Mouse (Mus musculus) hindbrain, embryonic 14.5 days (tissue): ENCODE measurements around the gene Wnt7b. TPM values are rescaled to one million over a fixed set of nuclear protein-coding genes. Genes with fewer than 3 reads are reported as not detected.

ENCODE experiments used
- ATAC-seq: fragments of 200-750 bp; cut with Nextera tagmentation; 2 replicates; pipeline ENCODE4 v1.8.0; 2017; ENCODE audit warnings: moderate number of reproducible peaks, mild to moderate bottlenecking, moderate TSS enrichment, moderate library complexity; ENCODE audit not compliant: low FRiP score
- DNase-seq: peaks from one replicate; pipeline ENCODE4 v3.0.0-alpha.2; 2015; ENCODE audit warnings: low spot score
- H3K27ac ChIP-seq: fragments of 300-500 bp; sonication (generic); 2 replicates; pipeline ENCODE4 v1.5.1; 2014; ENCODE audit warnings: mild to moderate bottlenecking, moderate library complexity
- H3K27me3 ChIP-seq: fragments of 300-500 bp; sonication (generic); 2 replicates; pipeline ENCODE4 v1.6.1; 2014; ENCODE audit warnings: mild to moderate bottlenecking, low read length, mixed read lengths; ENCODE audit not compliant: control insufficient read depth, insufficient read depth
- H3K36me3 ChIP-seq: fragments of 300-500 bp; sonication (generic); replicated peaks from 2 replicates; pipeline ENCODE4 v1.6.1; 2014; ENCODE audit not compliant: control insufficient read depth, insufficient read depth
- H3K4me1 ChIP-seq: fragments of 300-500 bp; sonication (generic); replicated peaks from 2 replicates; pipeline ENCODE4 v1.6.1; 2014; ENCODE audit warnings: antibody characterized with exemption, low read length, mixed read lengths; ENCODE audit not compliant: control insufficient read depth, insufficient read depth
- H3K4me2 ChIP-seq: fragments of 300-500 bp; sonication (generic); replicated peaks from 2 replicates; pipeline ENCODE4 v1.6.1; 2014; ENCODE audit warnings: mild to moderate bottlenecking, moderate library complexity
- H3K4me3 ChIP-seq: fragments of 300-500 bp; sonication (generic); replicated peaks from 2 replicates; pipeline ENCODE4 v1.5.1; 2014; ENCODE audit warnings: mild to moderate bottlenecking, low read length
- H3K9ac ChIP-seq: fragments of 300-500 bp; sonication (generic); 2 replicates; pipeline ENCODE4 v1.6.1; 2014
- H3K9me3 ChIP-seq: fragments of 300-500 bp; sonication (generic); 2 replicates; pipeline ENCODE4 v1.6.1; 2016; ENCODE audit warnings: low read length; ENCODE audit not compliant: control insufficient read depth
- WGBS: fragments of 180-500 bp; shearing (Covaris S2); extraction: QIAGEN DNeasy Blood & Tissue Kit; methylation state at CpG from one replicate; pipeline ENCODE4 v1.1.7; 2014; 5-methylcytosine and 5-hydroxymethylcytosine counted together
- polyA plus RNA-seq: library from polyadenylated mRNA; unstranded; fragments of >200 nt; fragmentation: Nextera tagmentation; extraction: Ambion mirVana; gene quantifications from 2 replicates; pipeline ENCODE4 v1.2.1, GENCODE M21; 2014

The Wnt7b gene
- polyA plus RNA-seq, 1 experiment from 2014 or later = 30.8 TPM

- ATAC-seq (no peak), DNase-seq (no peak)
- Histone ChIP-seq H3K9ac (no peak overlapping the region), H3K36me3 (no peaks in the 10 kb centered on the region), H3K27me3 (no peaks in the 10 kb centered on the region), H3K9me3 (no peaks in the 10 kb centered on the region), H3K4me2 (no peak overlapping the region), H3K4me3 (no peak overlapping the region), H3K4me1 (peaks cover 12% of the 10 kb centered on the region; the same call in 1 of the 2 replicates), H3K27ac (0 out of 2 replicates have a peak overlapping the region, but pooled peaks have one; percentile 32)
- WGBS = 36% methylated on average over 11 of the region's 11 CpGs
Observed at GRCm38 (mm10) chr15:85538170-85538569, 44.1 kb downstream of the Wnt7b start.

- Histone ChIP-seq H3K27me3 (no peaks in the 10 kb centered on the region), H3K9ac (no peak overlapping the region), H3K36me3 (no peaks in the 10 kb centered on the region), H3K4me3 (no peak overlapping the region), H3K9me3 (no peaks in the 10 kb centered on the region), H3K4me2 (no peak overlapping the region), H3K27ac (no peak overlapping the region), H3K4me1 (peaks cover 12% of the 10 kb centered on the region; the same call in 1 of the 2 replicates)
- DNase-seq (no peak), ATAC-seq (no peak)
- 89% methylated on average over 25 of the region's 25 CpGs for WGBS
Observed at GRCm38 (mm10) chr15:85537151-85537550, 45.1 kb downstream of the Wnt7b start.

GRCm38 (mm10) chr15:85534646-85535045 lies 47.6 kb downstream of the Wnt7b start:
- H3K27me3 ChIP-seq = no peaks in the 10 kb centered on the region
- DNase-seq = no peak
- H3K4me2 ChIP-seq = no peak overlapping the region
- H3K4me1 ChIP-seq = peaks cover 11% of the 10 kb centered on the region; the same call in 1 of the 2 replicates
- no peak for ATAC-seq
- H3K4me3 ChIP-seq = no peak overlapping the region
- no peaks in the 10 kb centered on the region for H3K36me3 ChIP-seq
- no peak overlapping the region for H3K9ac ChIP-seq
- H3K27ac ChIP-seq = no peak overlapping the region
- 88% methylated on average over 6 of the region's 6 CpGs for WGBS
- no peaks in the 10 kb centered on the region for H3K9me3 ChIP-seq

- ATAC-seq = no peak
- Histone ChIP-seq H3K4me3 (no peak overlapping the region), H3K4me1 (peaks cover 7% of the 10 kb centered on the region; the same call in 1 of the 2 replicates), H3K36me3 (no peaks in the 10 kb centered on the region), H3K9me3 (no peaks in the 10 kb centered on the region), H3K27ac (no peak overlapping the region), H3K4me2 (no peak overlapping the region), H3K9ac (no peak overlapping the region), H3K27me3 (no peaks in the 10 kb centered on the region)
- WGBS = 72% methylated on average over 8 of the region's 8 CpGs
- DNase-seq = no peak
Observed at GRCm38 (mm10) chr15:85534215-85534614, 48.1 kb downstream of the Wnt7b start.

GRCm38 (mm10) chr15:85532063-85532462 lies 50.2 kb downstream of the Wnt7b start:
- no peaks in the 10 kb centered on the region for H3K9me3 ChIP-seq
- H3K4me3 ChIP-seq = no peak overlapping the region
- H3K36me3 ChIP-seq = no peaks in the 10 kb centered on the region
- ATAC-seq = no peak
- WGBS = 83% methylated on average over 3 of the region's 3 CpGs
- H3K4me2 ChIP-seq = no peak overlapping the region
- H3K27ac ChIP-seq = no peak overlapping the region
- no peaks in the 10 kb centered on the region for H3K27me3 ChIP-seq
- no peak for DNase-seq
- H3K4me1 ChIP-seq = no peaks in the 10 kb centered on the region
- no peak overlapping the region for H3K9ac ChIP-seq

- Histone ChIP-seq H3K9ac (no peak overlapping the region), H3K27me3 (no peaks in the 10 kb centered on the region), H3K27ac (no peak overlapping the region), H3K9me3 (no peaks in the 10 kb centered on the region), H3K4me1 (no peaks in the 10 kb centered on the region), H3K36me3 (no peaks in the 10 kb centered on the region), H3K4me2 (no peak overlapping the region), H3K4me3 (no peak overlapping the region)
- ATAC-seq (no peak), DNase-seq (no peak)
- 79% methylated on average over 3 of the region's 3 CpGs for WGBS
Observed at GRCm38 (mm10) chr15:85529911-85530310, 52.4 kb downstream of the Wnt7b start.

- peaks cover 3% of the 10 kb centered on the region; the same call in 1 of the 2 replicates for H3K4me1 ChIP-seq
- H3K36me3 ChIP-seq = no peaks in the 10 kb centered on the region
- no peak overlapping the region for H3K9ac ChIP-seq
- H3K27ac ChIP-seq = no peak overlapping the region
- 23% methylated on average over 12 of the region's 12 CpGs for WGBS
- no peak overlapping the region for H3K4me2 ChIP-seq
- H3K27me3 ChIP-seq = no peaks in the 10 kb centered on the region
- ATAC-seq (no peak), DNase-seq (no peak)
- H3K4me3 ChIP-seq = no peak overlapping the region
- no peaks in the 10 kb centered on the region for H3K9me3 ChIP-seq
Observed at GRCm38 (mm10) chr15:85524404-85524950, 57.8 kb downstream of the Wnt7b start.

GRCm38 (mm10) chr15:85523173-85523991 lies 58.9 kb downstream of the Wnt7b start:
- Histone ChIP-seq H3K4me2 (no peak overlapping the region), H3K4me3 (no peak overlapping the region), H3K4me1 (peaks cover 3% of the 10 kb centered on the region; the same call in 1 of the 2 replicates), H3K27ac (no peak overlapping the region), H3K27me3 (no peaks in the 10 kb centered on the region), H3K9ac (no peak overlapping the region), H3K36me3 (no peaks in the 10 kb centered on the region), H3K9me3 (no peaks in the 10 kb centered on the region)
- 13% methylated on average over 14 of the region's 14 CpGs for WGBS
- peak; percentile 55; the same call in 1 of the 2 replicates for ATAC-seq
- no peak for DNase-seq

GRCm38 (mm10) chr15:85519438-85519837 lies 62.8 kb downstream of the Wnt7b start:
- DNase-seq = no peak
- 71% methylated on average over 4 of the region's 4 CpGs for WGBS

More at GRCm38 (mm10) chr15:85519438-85519837, 62.8 kb downstream of the Wnt7b start:
- Histone ChIP-seq H3K9ac (no peak overlapping the region), H3K4me2 (no peak overlapping the region), H3K4me3 (no peak overlapping the region), H3K9me3 (no peaks in the 10 kb centered on the region), H3K27me3 (no peaks in the 10 kb centered on the region), H3K36me3 (no peaks in the 10 kb centered on the region), H3K27ac (no peak overlapping the region), H3K4me1 (peaks cover 3% of the 10 kb centered on the region; the same call in 1 of the 2 replicates)
- no peak for ATAC-seq
